Mouse (Mus musculus) cerebellum, adult 2 months (tissue): Measurements from ENCODE around the gene Ablim2. TPM values are rescaled to one million over a fixed set of nuclear protein-coding genes. Genes with fewer than 3 reads are reported as not detected.
A peak's percentile ranks its signal among the peaks of the same experiment; 100 is the strongest.

Experiments used
- DNase-seq, 2 experiments: peaks; one replicate each; pipeline ENCODE4 v3.0.0; 2021
- H3K27ac ChIP-seq: fragments of 200-500 bp; 2 replicates; pipeline ENCODE4 v1.5.1; 2012; ENCODE audit warnings: low read length, control low read depth, inconsistent platforms; ENCODE audit not compliant: insufficient read depth
- H3K27me3 ChIP-seq: fragments of 200-500 bp; 2 replicates; pipeline ENCODE4 v1.6.1; 2012; ENCODE audit warnings: inconsistent platforms, mild to moderate bottlenecking, low read length, moderate library complexity; ENCODE audit not compliant: control insufficient read depth, insufficient read depth
- H3K4me1 ChIP-seq: fragments of 200-500 bp; 2 replicates; pipeline ENCODE4 v1.6.1; 2011; ENCODE audit warnings: low read length; ENCODE audit not compliant: control insufficient read depth, insufficient read depth
- H3K4me3 ChIP-seq: fragments of 200-500 bp; replicated peaks from 2 replicates; pipeline ENCODE3; 2011; ENCODE audit warnings: mild to moderate bottlenecking, low read depth, low read length, control low read depth; ENCODE audit not compliant: insufficient read depth
- CTCF ChIP-seq: fragments of 200-500 bp; IDR thresholded peaks from 2 replicates; pipeline ENCODE4 v1.5.1; 2011; ENCODE audit warnings: low read depth, mild to moderate bottlenecking, control low read depth, low read length, moderate library complexity, borderline replicate concordance; ENCODE audit not compliant: insufficient read depth
- POLR2A ChIP-seq: fragments of 200-500 bp; IDR thresholded peaks from 2 replicates; pipeline ENCODE4 v1.6.1; 2011; ENCODE audit warnings: low read length, control low read depth, borderline replicate concordance; ENCODE audit not compliant: insufficient read depth
- WGBS: fragments of 180-500 bp; shearing (Covaris S2); methylation state at CpG from one replicate; pipeline ENCODE4 v1.1.7; 2018; 5-methylcytosine and 5-hydroxymethylcytosine counted together
- polyA plus RNA-seq: library from polyadenylated mRNA; depleted of rRNA; stranded (reverse); fragments of >200 nt; gene quantifications from 2 replicates; pipeline ENCODE4 v1.2.3, GENCODE M21; 2012

Ablim2 gene
- polyA plus RNA-seq, 1 experiment, result 99.9 TPM

DNA sequence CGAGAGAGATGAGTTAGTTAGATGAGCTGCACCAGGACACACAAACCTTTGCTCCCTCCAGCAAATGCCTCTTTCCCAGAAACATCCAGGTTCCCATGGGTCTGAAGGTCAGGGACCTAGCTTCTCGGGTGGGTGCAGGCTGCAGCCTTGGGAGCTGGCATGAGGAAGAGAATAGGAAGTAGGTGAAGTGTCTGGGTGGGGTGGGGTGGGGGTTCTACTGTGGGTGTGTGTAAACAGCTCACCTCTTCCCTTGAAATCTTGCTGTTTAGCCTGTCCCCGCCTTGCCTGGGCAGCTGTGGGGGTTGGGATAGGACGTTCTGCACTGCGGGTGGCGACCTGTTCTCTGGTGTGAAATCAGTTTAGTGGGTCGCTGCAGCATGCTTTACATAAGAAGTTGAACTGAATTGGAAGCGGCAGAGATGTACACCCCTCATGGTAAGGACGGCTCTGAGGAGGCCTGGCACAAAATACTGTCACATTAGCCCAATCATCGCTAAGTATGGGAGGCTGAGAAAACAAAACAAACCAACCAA, 25.0 kb downstream of the Ablim2 start:
- TF ChIP-seq POLR2A (no peak), CTCF (no peak)
- no peak overlapping the region for H3K27ac ChIP-seq

DNA sequence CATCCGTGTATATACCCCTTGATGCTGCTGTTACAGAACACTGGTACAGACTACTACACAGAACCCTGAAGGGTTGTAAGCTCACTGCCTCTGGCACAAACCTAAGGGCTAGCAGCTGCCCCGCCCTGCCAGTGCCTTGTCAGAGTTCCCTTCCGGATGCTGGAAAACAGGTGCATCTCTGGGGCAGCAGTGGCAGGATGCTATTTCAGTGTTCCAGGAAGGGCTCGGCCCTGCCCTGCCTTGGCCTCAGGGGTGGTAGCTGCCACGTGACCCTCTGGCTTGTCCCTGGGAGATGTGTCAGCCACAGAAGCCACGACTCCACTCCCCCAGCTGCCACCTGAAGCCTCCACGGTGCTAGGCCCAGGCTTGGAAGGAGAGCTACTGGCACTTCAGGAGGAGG, 28.2 kb downstream of the Ablim2 start:
- Histone ChIP-seq H3K4me1 (peaks cover 24% of the 10 kb centered on the region), H3K4me3 (no peak overlapping the region), H3K27ac (peak overlapping the region; percentile 42; the same call in 1 of the 2 replicates), H3K27me3 (no peaks in the 10 kb centered on the region)
- TF ChIP-seq CTCF (no peak), POLR2A (no peak)
- WGBS, result 30% methylated on average over 7 of the region's 7 CpGs
- peak in 1 of 2 experiments; percentile 30 for DNase-seq

More for the DNA sequence above, 25.0 kb downstream of the Ablim2 start:
- peaks cover 22% of the 10 kb centered on the region for H3K4me1 ChIP-seq
- WGBS, result 65% methylated on average over 10 of the region's 10 CpGs
- DNase-seq, result peak in 1 of 2 experiments; percentile 37
- H3K4me3 ChIP-seq, result no peak overlapping the region
- no peaks in the 10 kb centered on the region for H3K27me3 ChIP-seq

DNA sequence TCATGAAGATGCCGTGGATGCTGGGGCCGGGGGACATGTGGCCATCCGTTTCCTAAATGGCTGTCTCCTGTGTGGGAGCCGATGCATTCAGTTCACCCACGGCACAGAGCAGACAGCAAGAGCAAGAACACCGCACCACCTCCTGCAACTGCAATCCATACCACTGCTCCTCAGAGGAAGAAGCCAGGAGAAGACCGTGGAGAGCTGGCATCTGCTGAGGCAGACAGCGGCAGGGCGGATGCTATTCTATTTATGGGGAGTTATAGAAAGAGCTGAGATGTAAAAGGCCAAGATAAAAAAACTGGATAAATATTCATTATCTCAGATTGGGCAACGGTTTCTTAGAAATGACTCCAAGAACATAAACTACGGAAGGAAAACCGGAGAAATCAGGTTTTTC, 30.2 kb downstream of the Ablim2 start:
- 92% methylated on average over 12 of the region's 12 CpGs for whole genome bisulfite sequencing
- H3K4me1 ChIP-seq, result peaks cover 24% of the 10 kb centered on the region
- no peak overlapping the region for H3K4me3 ChIP-seq
- no peaks in the 10 kb centered on the region for H3K27me3 ChIP-seq
- H3K27ac ChIP-seq, result no peak overlapping the region
- TF ChIP-seq POLR2A (no peak), CTCF (no peak)
- no peak for DNase-seq

DNA sequence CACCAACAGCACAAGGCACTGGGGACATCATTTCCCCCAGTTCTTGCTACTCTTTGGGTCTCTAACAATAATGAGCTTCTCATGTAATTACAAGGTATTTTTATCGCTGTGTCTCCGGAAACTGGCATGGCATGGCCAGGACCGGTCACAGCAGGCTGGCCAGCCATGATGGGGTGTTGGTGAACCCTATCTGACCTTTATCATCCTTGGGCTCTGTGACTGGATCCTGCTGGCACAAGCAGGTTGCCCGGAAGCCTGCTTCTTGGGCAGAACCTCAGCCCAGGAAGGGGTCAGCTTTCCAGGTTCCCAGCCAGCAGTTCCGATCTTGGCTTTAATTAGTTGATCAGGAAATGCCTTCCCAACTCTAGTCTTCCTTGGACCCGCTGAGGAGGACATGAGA, 31.0 kb downstream of the Ablim2 start:
- TF ChIP-seq POLR2A (no peak), CTCF (no peak)
- no peak for DNase-seq
- 77% methylated on average over 6 of the region's 6 CpGs for WGBS
- peaks cover 24% of the 10 kb centered on the region for H3K4me1 ChIP-seq
- no peak overlapping the region for H3K27ac ChIP-seq
- H3K27me3 ChIP-seq, result no peaks in the 10 kb centered on the region
- no peak overlapping the region for H3K4me3 ChIP-seq

DNA sequence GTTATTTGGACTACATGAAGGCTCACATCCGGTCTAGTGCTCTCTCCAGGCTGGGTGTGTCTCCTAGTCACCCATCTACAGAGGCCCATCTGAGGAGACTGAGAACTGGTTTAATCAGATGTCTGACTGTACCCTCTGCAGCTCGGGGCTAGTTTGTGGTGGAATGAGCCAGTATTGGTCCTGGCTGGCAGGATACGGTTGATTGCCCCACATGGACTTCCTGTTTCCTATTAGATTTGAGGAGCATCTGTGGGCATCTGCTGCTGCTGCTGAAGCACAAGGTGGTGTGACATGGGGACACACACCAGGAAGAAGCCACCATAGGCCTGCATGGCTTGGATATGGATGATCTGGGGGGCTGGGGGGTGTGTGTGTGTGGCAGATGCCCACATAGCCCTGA, 32.0 kb downstream of the Ablim2 start:
- TF ChIP-seq CTCF (no peak), POLR2A (no peak)
- Histone ChIP-seq H3K4me3 (no peak overlapping the region), H3K4me1 (peaks cover 24% of the 10 kb centered on the region), H3K27me3 (no peaks in the 10 kb centered on the region), H3K27ac (no peak overlapping the region)
- 94% methylated on average over 3 of the region's 3 CpGs for WGBS
- DNase-seq, result no peak

DNA sequence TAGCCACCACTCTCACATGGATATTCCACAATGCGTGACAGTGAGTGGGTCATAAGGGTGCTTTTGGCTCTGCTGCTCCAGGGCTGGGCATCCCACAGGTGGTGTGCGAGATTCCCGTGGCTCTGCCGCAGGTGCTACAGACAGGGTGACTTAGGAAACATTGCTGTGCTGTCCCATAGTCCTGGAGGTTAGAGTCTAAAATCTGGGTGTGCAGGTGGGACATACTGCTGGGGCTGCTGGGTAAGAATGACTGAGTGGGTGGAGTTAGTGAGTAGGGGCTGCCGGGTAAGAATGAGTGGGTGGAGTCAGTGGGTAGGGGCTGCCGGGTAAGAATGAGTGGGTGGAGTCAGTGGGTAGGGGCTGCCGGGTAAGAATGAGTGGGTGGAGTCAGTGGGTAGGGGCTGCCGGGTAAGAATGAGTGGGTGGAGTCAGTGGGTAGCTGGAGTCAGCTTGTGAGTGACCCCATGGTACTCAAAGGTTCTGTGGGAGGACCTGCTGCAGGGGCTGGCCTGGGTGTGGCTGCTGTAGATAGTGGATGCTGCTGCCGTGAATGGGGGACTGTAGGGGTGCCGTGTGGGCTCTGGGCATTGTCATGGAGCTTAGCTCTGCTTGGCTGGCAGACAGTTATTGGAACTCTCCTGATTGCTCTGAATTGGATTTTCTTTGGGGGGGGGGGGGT, 32.8 kb downstream of the Ablim2 start:
- TF ChIP-seq POLR2A (no peak), CTCF (no peak)
- H3K4me3 ChIP-seq, result no peak overlapping the region
- WGBS, result 58% methylated on average over 10 of the region's 10 CpGs

DNA sequence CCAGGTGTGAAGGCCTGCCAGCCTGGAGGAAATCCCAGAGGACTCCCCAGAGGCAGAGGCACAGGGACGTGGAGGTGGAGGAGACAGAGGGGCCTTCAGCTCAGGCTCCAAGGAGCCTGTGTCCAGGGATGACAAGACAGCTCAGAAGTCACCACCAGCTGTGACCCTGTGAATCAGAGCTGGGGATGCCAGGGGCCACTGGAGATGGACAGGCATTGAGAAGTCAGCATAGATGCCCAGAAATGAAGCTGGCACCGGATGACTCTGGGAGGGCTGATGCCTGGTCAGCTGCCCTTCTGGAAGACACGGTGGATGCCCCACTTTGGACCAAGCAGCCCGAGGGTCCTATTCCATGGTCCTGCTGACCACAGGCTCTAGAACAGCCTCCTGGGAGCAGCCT, 36.3 kb downstream of the Ablim2 start:
- Histone ChIP-seq H3K27ac (peak overlapping the region; percentile 25; the same call in 1 of the 2 replicates), H3K4me1 (peaks cover 3% of the 10 kb centered on the region), H3K27me3 (no peaks in the 10 kb centered on the region), H3K4me3 (no peak overlapping the region)
- peak in 1 of 2 experiments; percentile 31 for DNase-seq
- WGBS, result 59% methylated on average over 4 of the region's 4 CpGs
- TF ChIP-seq CTCF (no peak), POLR2A (no peak)

More for the DNA sequence above, 32.8 kb downstream of the Ablim2 start:
- Histone ChIP-seq H3K27ac (no peak overlapping the region), H3K27me3 (no peaks in the 10 kb centered on the region), H3K4me1 (peaks cover 22% of the 10 kb centered on the region)
- no peak for DNase-seq

DNA sequence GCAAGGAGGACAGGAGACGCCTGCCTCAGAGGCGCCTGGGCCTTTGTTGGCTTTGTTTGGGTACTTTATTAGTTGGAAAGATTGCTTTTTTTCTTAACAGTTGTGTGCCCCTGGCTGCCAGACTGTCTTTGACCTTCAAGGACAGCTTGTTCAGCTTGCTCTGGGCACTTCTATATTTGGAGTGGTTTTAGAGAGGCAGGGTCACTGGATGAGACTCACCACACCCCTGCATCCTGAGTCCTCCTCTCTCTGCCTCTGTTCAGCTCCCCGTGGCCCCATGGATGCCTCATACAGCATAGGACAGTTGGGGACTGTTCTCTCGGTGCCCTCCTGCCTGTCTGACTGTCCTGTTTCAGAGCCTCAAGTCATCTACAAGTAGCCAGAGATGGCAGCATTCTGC, 37.3 kb downstream of the Ablim2 start:
- TF ChIP-seq POLR2A (no peak), CTCF (no peak)
- 73% methylated on average over 4 of the region's 4 CpGs for WGBS
- H3K27me3 ChIP-seq, result no peaks in the 10 kb centered on the region
- H3K27ac ChIP-seq, result 0 out of 2 replicates have a peak overlapping the region, but pooled peaks have one; percentile 16
- H3K4me3 ChIP-seq, result no peak overlapping the region
- H3K4me1 ChIP-seq, result peaks cover 3% of the 10 kb centered on the region
- DNase-seq, result no peak
